Mouse (Mus musculus): ENCODE data around the gene Inpp5a. TPM values are rescaled to one million over a fixed set of nuclear protein-coding genes. Genes with fewer than 3 reads are reported as not detected.
A peak's percentile ranks its signal among the peaks of the same experiment; 100 is the strongest.
"Not testable (repeated sequence)": the region's sequence is repeated elsewhere in the genome, so short reads cannot be mapped to it uniquely, and the experiment has no call there.

Gene Inpp5a
- polyA plus RNA-seq, 1 experiment from 2014 or later = 58.4 TPM

DNA sequence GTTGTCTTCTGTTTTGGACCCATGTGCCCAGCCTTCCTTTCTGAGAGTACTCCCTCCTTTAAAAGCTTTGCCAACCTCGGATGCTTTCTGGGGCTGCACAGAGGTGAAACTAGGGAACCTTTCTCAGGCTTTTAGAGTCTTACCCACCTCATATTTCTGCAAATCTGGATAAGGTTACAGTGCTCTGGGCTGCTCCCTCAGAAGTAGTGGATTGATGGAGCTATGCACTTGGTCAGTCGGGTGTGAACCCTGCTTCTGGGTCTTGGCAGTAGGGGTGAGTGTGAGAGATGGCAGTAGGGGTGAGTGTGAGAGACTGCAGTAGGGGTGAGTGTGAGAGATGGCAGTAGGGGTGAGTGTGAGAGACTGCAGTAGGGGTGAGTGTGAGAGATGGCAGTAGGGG, 46.0 kb downstream of the Inpp5a start:
- ATAC-seq (ENCODE audit: extremely low read depth, insufficient number of reproducible peaks, low FRiP score, low TSS enrichment); H3K4me3 ChIP-seq; H3K27ac ChIP-seq (replicated peaks); H3K9me3 ChIP-seq; H3K27me3 ChIP-seq (replicated peaks); H3K4me2 ChIP-seq; H3K36me3 ChIP-seq; H3K9ac ChIP-seq: not testable (repeated sequence)
- 87% methylated on average over 2 of the region's 2 CpGs for WGBS
- H3K4me1 ChIP-seq = peaks cover 62% of the 10 kb centered on the region

DNA sequence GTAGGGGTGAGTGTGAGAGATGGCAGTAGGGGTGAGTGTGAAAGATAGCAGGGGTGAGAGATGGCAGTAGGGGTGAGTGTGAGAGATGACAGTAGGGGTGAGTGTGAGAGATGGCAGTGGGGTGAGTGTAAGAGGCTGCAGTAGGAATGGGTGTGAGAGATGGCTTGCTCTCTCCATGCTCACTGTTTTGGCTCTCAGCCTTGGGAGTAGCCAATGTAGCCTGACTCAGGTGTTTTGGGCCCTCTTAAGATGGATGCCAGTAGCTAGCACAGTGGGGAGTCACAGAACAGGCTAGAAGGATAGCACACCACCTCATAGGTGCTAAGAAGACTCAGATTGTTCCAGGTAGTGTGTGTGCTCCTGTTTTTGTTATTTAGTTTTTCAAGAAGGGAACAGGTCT, 46.8 kb downstream of the Inpp5a start:
- no peaks in the 10 kb centered on the region for H3K27me3 ChIP-seq (replicated peaks)
- no peak overlapping the region for H3K9ac ChIP-seq
- H3K4me3 ChIP-seq = no peak overlapping the region
- no peak overlapping the region for H3K4me2 ChIP-seq
- ATAC-seq (ENCODE audit: extremely low read depth, insufficient number of reproducible peaks, low FRiP score, low TSS enrichment) = no peak
- H3K9me3 ChIP-seq = no peaks in the 10 kb centered on the region
- peaks cover 70% of the 10 kb centered on the region for H3K4me1 ChIP-seq
- 0 out of 2 replicates have a peak, but pooled peaks cover 3% of the 10 kb centered on the region for H3K36me3 ChIP-seq
- no peak overlapping the region for H3K27ac ChIP-seq (replicated peaks)

DNA sequence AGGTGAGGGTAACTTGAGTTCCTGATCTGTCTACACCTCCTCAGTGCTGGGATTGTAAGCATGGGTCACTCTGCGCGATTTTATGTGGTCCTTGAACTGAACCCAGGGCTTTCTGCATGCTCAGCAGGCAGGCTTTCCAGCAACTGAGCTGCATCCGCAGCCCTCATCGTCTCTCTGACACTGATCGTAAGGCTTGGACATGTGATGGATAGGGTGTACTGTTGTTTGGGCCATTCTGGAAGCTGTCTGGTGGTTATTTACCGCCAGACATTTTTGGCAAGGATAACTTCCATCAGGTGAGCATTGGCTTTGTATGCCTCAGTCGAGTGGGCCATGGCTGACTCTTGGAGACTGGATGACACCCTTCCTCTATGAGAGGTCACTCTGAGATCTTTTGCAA, 48.0 kb downstream of the Inpp5a start:
- Histone ChIP-seq H3K36me3 (no peaks in the 10 kb centered on the region), H3K4me3 (no peak overlapping the region), H3K4me2 (no peak overlapping the region), H3K27ac (replicated peaks) (no peak overlapping the region; the same call in 1 of the 2 replicates), H3K4me1 (peaks cover 82% of the 10 kb centered on the region), H3K9me3 (no peaks in the 10 kb centered on the region), H3K9ac (no peak overlapping the region), H3K27me3 (replicated peaks) (no peaks in the 10 kb centered on the region)
- no peak for ATAC-seq (ENCODE audit: extremely low read depth, insufficient number of reproducible peaks, low FRiP score, low TSS enrichment)
- WGBS = 75% methylated on average over 7 of the region's 7 CpGs

DNA sequence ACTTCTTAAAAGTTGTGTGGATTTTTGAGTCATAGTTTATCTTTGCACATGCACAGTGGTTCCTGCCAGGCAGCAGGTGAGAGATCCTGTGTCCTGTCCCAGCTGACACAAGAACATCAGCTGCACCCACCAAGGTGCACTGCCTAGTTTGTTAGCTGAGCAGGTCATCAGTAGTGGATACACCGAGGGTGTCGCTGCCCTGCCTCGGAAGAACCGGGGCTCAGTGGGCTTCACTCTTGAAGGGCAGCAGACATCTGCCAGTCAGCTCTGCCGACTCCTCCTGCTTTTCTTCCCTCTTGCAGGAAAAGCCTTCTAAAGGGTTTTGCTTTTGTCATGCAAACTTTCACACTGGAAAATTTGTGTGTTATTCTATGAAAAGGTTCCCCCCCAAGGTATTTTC, 48.6 kb downstream of the Inpp5a start:
- H3K9ac ChIP-seq = 0 out of 2 replicates have a peak overlapping the region, but pooled peaks have one; percentile 19
- WGBS = 48% methylated on average over 5 of the region's 5 CpGs
- no peaks in the 10 kb centered on the region for H3K9me3 ChIP-seq
- H3K4me3 ChIP-seq = no peak overlapping the region
- H3K36me3 ChIP-seq = no peaks in the 10 kb centered on the region
- ATAC-seq (ENCODE audit: extremely low read depth, insufficient number of reproducible peaks, low FRiP score, low TSS enrichment) = no peak
- H3K4me2 ChIP-seq = no peak overlapping the region
- H3K27me3 ChIP-seq (replicated peaks) = no peaks in the 10 kb centered on the region
- no peak overlapping the region for H3K27ac ChIP-seq (replicated peaks)
- H3K4me1 ChIP-seq = peaks cover 87% of the 10 kb centered on the region

DNA sequence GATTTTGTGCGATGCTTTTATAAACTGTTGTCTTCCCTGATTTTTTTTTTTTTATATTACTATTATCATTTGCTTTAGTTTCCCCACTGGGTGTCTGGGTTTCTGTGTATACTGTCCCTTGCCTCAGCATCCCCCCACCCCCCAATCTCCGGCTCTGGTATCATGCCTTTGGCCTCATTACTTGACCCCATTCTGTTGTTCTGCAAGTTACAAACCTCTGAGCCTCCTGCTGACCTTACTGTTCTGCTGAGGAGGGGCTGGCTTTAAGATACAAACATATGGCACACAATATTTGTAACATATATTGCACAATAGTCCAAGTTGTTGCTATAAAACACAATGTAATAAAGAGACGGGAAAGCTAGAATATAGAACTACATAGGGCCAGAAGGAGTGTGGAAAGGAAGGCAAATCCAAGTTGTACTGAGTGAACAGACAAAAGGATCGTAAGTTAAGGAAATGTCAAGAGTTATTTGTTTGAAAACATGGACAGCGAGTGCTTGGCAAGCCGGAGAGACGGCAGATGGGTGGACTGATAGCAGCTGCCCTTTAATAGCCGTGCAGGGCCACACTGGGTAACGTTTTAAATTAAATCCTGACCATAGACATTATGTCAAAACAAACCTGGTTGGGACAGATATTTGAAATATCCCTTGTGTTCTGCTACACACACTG, 49.2 kb downstream of the Inpp5a start:
- no peak for ATAC-seq (ENCODE audit: extremely low read depth, insufficient number of reproducible peaks, low FRiP score, low TSS enrichment)
- Histone ChIP-seq H3K4me1 (peaks cover 89% of the 10 kb centered on the region), H3K9me3 (no peaks in the 10 kb centered on the region), H3K4me2 (no peak overlapping the region), H3K4me3 (no peak overlapping the region), H3K9ac (peak overlapping the region; percentile 28; the same call in 1 of the 2 replicates), H3K27me3 (replicated peaks) (no peaks in the 10 kb centered on the region), H3K27ac (replicated peaks) (no peak overlapping the region), H3K36me3 (no peaks in the 10 kb centered on the region)
- WGBS = 50% methylated on average over 9 of the region's 9 CpGs

DNA sequence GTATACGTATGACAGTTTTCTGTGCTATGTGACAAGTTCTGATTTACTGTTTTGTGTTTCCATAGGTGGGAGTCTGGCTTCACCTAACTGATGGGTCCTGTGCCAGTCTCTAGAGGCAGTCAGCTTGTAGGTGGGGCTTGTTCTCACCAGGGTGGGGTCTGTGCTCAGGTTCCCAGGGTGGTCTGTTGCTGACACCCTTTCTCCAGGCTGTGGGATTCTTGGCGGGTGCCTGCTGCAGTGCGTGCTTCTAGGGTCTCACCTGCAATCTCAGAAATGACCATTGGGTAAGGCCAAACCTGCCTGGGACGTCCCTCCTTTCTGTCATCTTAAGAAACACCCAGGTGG, 49.7 kb downstream of the Inpp5a start:
- H3K27me3 ChIP-seq (replicated peaks) = no peaks in the 10 kb centered on the region
- no peak overlapping the region for H3K4me2 ChIP-seq
- no peak for ATAC-seq (ENCODE audit: extremely low read depth, insufficient number of reproducible peaks, low FRiP score, low TSS enrichment)
- 70% methylated on average over 4 of the region's 4 CpGs for WGBS
- no peaks in the 10 kb centered on the region for H3K36me3 ChIP-seq
- no peak overlapping the region for H3K27ac ChIP-seq (replicated peaks)
- H3K4me3 ChIP-seq = no peak overlapping the region
- peaks cover 89% of the 10 kb centered on the region for H3K4me1 ChIP-seq
- no peaks in the 10 kb centered on the region for H3K9me3 ChIP-seq
- peak overlapping the region; percentile 28; the same call in 1 of the 2 replicates for H3K9ac ChIP-seq

DNA sequence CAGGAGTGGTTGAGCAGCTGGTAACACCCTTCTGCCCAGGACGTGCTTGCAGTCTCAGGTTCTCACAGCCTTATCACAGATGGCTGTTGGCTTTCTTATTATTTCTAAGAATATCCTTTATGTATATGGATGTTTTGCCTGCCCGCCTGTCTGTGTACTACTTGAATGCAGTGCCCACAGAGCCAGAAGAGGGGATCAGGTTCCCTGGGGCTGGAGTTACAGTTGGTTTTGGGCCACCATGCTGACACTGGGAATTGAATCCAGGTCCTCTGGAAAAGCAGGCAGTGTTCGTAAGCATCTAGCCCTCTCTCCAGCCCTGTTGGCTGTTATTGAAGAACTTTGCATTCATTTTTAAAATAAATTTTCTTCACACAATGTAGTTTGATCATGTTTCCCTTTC, 50.1 kb downstream of the Inpp5a start:
- no peak for ATAC-seq (ENCODE audit: extremely low read depth, insufficient number of reproducible peaks, low FRiP score, low TSS enrichment)
- Histone ChIP-seq H3K4me1 (peaks cover 90% of the 10 kb centered on the region), H3K27me3 (replicated peaks) (no peaks in the 10 kb centered on the region), H3K9ac (no peak overlapping the region), H3K4me3 (no peak overlapping the region), H3K27ac (replicated peaks) (no peak overlapping the region; the same call in 1 of the 2 replicates), H3K4me2 (no peak overlapping the region), H3K9me3 (no peaks in the 10 kb centered on the region), H3K36me3 (no peaks in the 10 kb centered on the region)
- WGBS = 56% methylated on average over 3 of the region's 3 CpGs

DNA sequence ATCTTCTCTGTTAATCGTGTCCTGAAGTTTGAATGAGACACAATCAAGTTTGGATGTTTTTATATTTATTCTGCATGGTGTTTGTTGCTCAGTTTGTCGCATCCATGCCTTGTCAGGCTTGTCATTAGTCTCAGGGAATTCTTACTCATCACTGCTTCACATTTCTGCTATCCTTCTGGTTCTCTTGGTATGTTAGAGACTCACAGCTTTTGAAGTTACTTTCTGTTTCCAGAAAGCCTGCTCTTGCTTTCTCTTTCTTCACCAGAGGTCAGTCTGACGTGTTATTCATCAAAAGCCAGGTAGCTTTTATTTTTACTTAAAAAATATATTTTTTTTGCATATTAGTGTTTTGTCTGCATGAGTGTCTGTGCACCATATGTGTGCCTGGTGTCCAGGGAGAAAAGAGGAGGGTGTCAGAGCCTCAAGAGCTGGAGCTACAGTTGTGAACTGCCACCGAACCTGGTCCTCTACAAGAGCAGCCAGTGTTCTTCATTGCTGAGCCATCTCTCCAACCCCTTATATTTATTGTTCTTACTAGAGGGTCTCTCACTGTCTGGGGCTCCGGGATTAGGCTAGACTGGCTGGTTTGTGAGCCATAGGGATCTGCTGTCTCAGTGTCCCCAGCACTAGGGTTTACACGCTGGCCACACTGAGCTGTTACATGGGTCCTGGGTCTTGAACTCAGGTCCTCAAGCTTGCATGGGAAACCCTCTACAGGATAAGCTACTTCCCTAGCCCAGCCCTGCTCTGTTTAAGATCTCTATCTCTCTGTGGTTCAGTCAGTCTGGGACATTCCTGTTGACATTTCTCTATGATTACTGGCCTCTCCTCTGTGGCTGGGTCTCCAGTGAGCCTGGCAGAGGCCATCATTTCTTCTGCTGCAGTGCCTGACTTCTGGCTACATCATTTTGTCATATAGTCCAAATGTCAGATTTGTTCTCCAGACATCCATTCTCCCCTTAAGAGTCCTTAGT, 51.3 kb downstream of the Inpp5a start:
- Histone ChIP-seq H3K4me1 (peaks cover 90% of the 10 kb centered on the region), H3K27ac (replicated peaks) (0 out of 2 replicates have a peak overlapping the region, but pooled peaks have one; percentile 37), H3K27me3 (replicated peaks) (no peaks in the 10 kb centered on the region), H3K9me3 (no peaks in the 10 kb centered on the region), H3K36me3 (no peaks in the 10 kb centered on the region), H3K4me2 (no peak overlapping the region), H3K4me3 (no peak overlapping the region), H3K9ac (peak overlapping the region; percentile 65; the same call in 1 of the 2 replicates)
- no peak for ATAC-seq (ENCODE audit: extremely low read depth, insufficient number of reproducible peaks, low FRiP score, low TSS enrichment)
- WGBS = 75% methylated on average over 6 of the region's 6 CpGs

DNA sequence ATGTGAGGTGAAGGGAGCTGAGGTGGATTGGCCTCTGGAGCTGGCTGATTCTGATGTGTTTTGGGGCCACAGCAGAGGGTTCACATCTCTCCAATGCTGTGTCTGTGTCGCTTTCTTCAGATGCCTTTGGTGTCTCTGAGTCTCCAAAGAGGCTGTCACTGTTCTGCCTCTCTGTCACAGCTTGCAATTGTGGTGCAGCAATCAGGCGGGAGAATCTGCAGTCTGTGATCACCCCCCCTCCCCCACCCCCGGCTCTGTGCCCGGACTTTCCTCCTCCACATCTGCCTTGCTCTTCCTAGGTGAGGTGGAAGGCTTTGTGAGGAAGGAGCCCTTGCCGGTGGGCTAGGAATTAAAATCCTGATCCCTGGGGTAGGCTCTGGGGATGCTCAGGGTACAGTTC, 52.1 kb downstream of the Inpp5a start:
- Histone ChIP-seq H3K4me1 (peaks cover 93% of the 10 kb centered on the region), H3K9ac (peak overlapping the region; percentile 65), H3K4me2 (no peak overlapping the region), H3K4me3 (no peak overlapping the region), H3K27ac (replicated peaks) (peak overlapping the region; percentile 37; the same call in 1 of the 2 replicates), H3K27me3 (replicated peaks) (no peaks in the 10 kb centered on the region), H3K36me3 (no peaks in the 10 kb centered on the region), H3K9me3 (no peaks in the 10 kb centered on the region)
- ATAC-seq (ENCODE audit: extremely low read depth, insufficient number of reproducible peaks, low FRiP score, low TSS enrichment) = no peak
- 20% methylated on average over 5 of the region's 5 CpGs for WGBS

DNA sequence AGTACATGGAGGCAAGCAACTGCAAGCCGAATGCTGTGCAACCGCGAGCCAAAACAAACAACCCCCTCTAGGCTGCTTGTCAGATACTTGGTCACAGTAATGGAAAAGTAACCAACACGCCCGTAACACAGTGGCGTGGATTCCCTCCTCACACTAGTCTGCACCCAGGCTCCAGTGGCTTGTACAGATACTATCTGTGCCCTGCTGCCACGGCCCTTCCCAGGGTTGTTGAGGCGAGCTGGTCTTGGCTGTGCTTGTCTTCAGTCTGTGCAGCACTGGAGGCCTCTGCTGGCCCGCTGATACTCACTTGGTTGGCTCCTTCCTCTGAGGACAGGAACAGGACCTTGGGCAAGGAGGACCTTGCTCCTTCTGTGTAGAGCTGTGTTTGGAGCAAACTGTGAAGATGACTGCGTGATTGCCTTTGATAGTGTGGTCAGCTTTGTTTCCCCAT, 52.9 kb downstream of the Inpp5a start:
- Histone ChIP-seq H3K4me3 (no peak overlapping the region), H3K9me3 (no peaks in the 10 kb centered on the region), H3K4me1 (peaks cover 91% of the 10 kb centered on the region), H3K4me2 (peak overlapping the region; percentile 1; the same call in 1 of the 2 replicates), H3K27me3 (replicated peaks) (no peaks in the 10 kb centered on the region), H3K36me3 (no peaks in the 10 kb centered on the region), H3K9ac (peak overlapping the region; percentile 30; the same call in 1 of the 2 replicates), H3K27ac (replicated peaks) (peak overlapping the region; percentile 37)
- 41% methylated on average over 10 of the region's 10 CpGs for WGBS
- peak; percentile 55; the same call in 1 of the 2 replicates for ATAC-seq (ENCODE audit: extremely low read depth, insufficient number of reproducible peaks, low FRiP score, low TSS enrichment)

DNA sequence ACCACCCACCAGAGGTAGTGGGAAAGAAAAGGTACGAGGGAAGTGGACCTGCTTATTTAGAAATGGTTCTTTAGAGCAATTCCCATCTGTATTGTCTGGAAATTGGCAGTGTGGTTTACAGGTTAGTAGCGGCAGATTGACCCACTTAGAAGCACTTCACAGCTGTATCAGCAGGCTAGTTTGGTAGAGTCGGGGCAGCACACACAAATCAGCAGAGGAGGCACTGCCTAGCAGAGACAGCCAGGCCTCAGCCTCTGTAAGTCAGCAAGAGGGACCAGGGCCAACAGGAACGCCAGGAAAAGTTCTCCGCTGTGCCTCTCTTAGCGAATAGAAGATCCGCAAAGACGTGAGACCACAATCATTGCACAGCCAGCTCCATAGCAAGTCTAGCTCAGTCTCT, 56.7 kb downstream of the Inpp5a start:
- WGBS = 56% methylated on average over 8 of the region's 8 CpGs
- Histone ChIP-seq H3K9ac (no peak overlapping the region), H3K4me2 (no peak overlapping the region), H3K4me1 (peaks cover 73% of the 10 kb centered on the region), H3K9me3 (no peaks in the 10 kb centered on the region), H3K4me3 (no peak overlapping the region), H3K36me3 (no peaks in the 10 kb centered on the region), H3K27ac (replicated peaks) (no peak overlapping the region; the same call in 1 of the 2 replicates), H3K27me3 (replicated peaks) (no peaks in the 10 kb centered on the region)
- no peak for ATAC-seq (ENCODE audit: extremely low read depth, insufficient number of reproducible peaks, low FRiP score, low TSS enrichment)

Measured in heart, embryonic 13.5 days (tissue).